Mouse (Mus musculus) liver, embryonic 15.5 days (tissue): ENCODE results near the gene Snx32. TPM values are rescaled to one million over a fixed set of nuclear protein-coding genes. Genes with fewer than 3 reads are reported as not detected.

Experiments
- ATAC-seq: fragments of 200-750 bp; cut with Nextera tagmentation; 2 replicates; pipeline ENCODE4 v1.8.0; 2017; ENCODE audit warnings: moderate number of reproducible peaks, mild to moderate bottlenecking, moderate library complexity; ENCODE audit not compliant: insufficient read depth
- H3K27ac ChIP-seq: fragments of 300-500 bp; sonication (generic); replicated peaks from 2 replicates; pipeline ENCODE4 v1.5.1; 2015; ENCODE audit warnings: mild to moderate bottlenecking, inconsistent platforms
- H3K27me3 ChIP-seq: fragments of 300-500 bp; sonication (generic); 2 replicates; pipeline ENCODE4 v1.6.1; 2015; ENCODE audit warnings: mild to moderate bottlenecking, inconsistent platforms
- H3K36me3 ChIP-seq: fragments of 300-500 bp; sonication (generic); replicated peaks from 2 replicates; pipeline ENCODE4 v1.6.1; 2015; ENCODE audit warnings: moderate library complexity, mild to moderate bottlenecking, inconsistent platforms
- H3K4me1 ChIP-seq: fragments of 300-500 bp; sonication (generic); replicated peaks from 2 replicates; pipeline ENCODE4 v1.6.1; 2015; ENCODE audit warnings: inconsistent platforms
- H3K4me2 ChIP-seq: fragments of 300-500 bp; sonication (generic); 2 replicates; pipeline ENCODE4 v1.6.1; 2015; ENCODE audit warnings: moderate library complexity, mild to moderate bottlenecking, inconsistent platforms
- H3K4me3 ChIP-seq: fragments of 300-500 bp; sonication (generic); replicated peaks from 2 replicates; pipeline ENCODE4 v1.5.1; 2015; ENCODE audit warnings: mild to moderate bottlenecking, inconsistent platforms
- H3K9ac ChIP-seq: fragments of 300-500 bp; sonication (generic); 2 replicates; pipeline ENCODE4 v1.6.1; 2015; ENCODE audit warnings: moderate library complexity, mild to moderate bottlenecking, inconsistent platforms
- H3K9me3 ChIP-seq: fragments of 300-500 bp; sonication (generic); replicated peaks from 2 replicates; pipeline ENCODE4 v1.6.1; 2016; ENCODE audit warnings: inconsistent platforms
- WGBS: fragments of 180-500 bp; shearing (Covaris S2); methylation state at CpG from one replicate; pipeline ENCODE4 v1.1.7; 2015; ENCODE audit warnings: mixed read lengths; ENCODE audit not compliant: insufficient replicate concordance; 5-methylcytosine and 5-hydroxymethylcytosine counted together
- polyA plus RNA-seq: library from polyadenylated mRNA; unstranded; fragments of >200 nt; fragmentation: Nextera tagmentation; extraction: Ambion mirVana; gene quantifications from 2 replicates; pipeline ENCODE4 v1.2.1, GENCODE M21; 2015

Gene Snx32
- polyA plus RNA-seq, 1 experiment from 2014 or later = 7.0 TPM

GRCm38 (mm10) chr19:5477668-5478300 lies 32.6 kb downstream of the Snx32 start:
- Histone ChIP-seq H3K9ac (no peak overlapping the region), H3K27me3 (peaks cover 42% of the 10 kb centered on the region), H3K4me2 (no peak overlapping the region), H3K4me1 (peaks cover 23% of the 10 kb centered on the region), H3K9me3 (no peaks in the 10 kb centered on the region), H3K36me3 (peaks cover 6% of the 10 kb centered on the region; the same call in 1 of the 2 replicates), H3K4me3 (no peak overlapping the region), H3K27ac (no peak overlapping the region)
- WGBS = 72% methylated on average over 18 of the region's 18 CpGs
- no peak for ATAC-seq

GRCm38 (mm10) chr19:5477004-5477667 lies 33.2 kb downstream of the Snx32 start:
- H3K9me3 ChIP-seq = no peaks in the 10 kb centered on the region
- ATAC-seq = no peak
- 66% methylated on average over 10 of the region's 10 CpGs for WGBS
- H3K36me3 ChIP-seq = 0 out of 2 replicates have a peak, but pooled peaks cover 2% of the 10 kb centered on the region
- no peak overlapping the region for H3K9ac ChIP-seq
- H3K27ac ChIP-seq = no peak overlapping the region
- no peak overlapping the region for H3K4me3 ChIP-seq
- peaks cover 23% of the 10 kb centered on the region for H3K4me1 ChIP-seq
- H3K27me3 ChIP-seq = peaks cover 48% of the 10 kb centered on the region
- no peak overlapping the region for H3K4me2 ChIP-seq

GRCm38 (mm10) chr19:5475069-5475714 lies 35.1 kb downstream of the Snx32 start:
- Histone ChIP-seq H3K27me3 (peaks cover 49% of the 10 kb centered on the region), H3K4me1 (peaks cover 23% of the 10 kb centered on the region), H3K9me3 (no peaks in the 10 kb centered on the region), H3K4me3 (peak overlapping the region; percentile 53), H3K27ac (0 out of 2 replicates have a peak overlapping the region, but pooled peaks have one; percentile 24), H3K4me2 (peak overlapping the region; percentile 79), H3K9ac (peak overlapping the region; percentile 37; the same call in 1 of the 2 replicates), H3K36me3 (no peaks in the 10 kb centered on the region)
- 40% methylated on average over 13 of the region's 13 CpGs for WGBS
- 0 out of 2 replicates have a peak, but pooled peaks have one; percentile 11 for ATAC-seq

GRCm38 (mm10) chr19:5474281-5475068 lies 35.9 kb downstream of the Snx32 start:
- H3K27ac ChIP-seq = 0 out of 2 replicates have a peak overlapping the region, but pooled peaks have one; percentile 24
- H3K36me3 ChIP-seq = no peaks in the 10 kb centered on the region
- peaks cover 55% of the 10 kb centered on the region for H3K27me3 ChIP-seq
- 0 out of 2 replicates have a peak, but pooled peaks have one; percentile 8 for ATAC-seq
- H3K4me2 ChIP-seq = peak overlapping the region; percentile 79
- H3K4me3 ChIP-seq = peak overlapping the region; percentile 53
- H3K4me1 ChIP-seq = peaks cover 23% of the 10 kb centered on the region
- 2% methylated on average over 59 of the region's 68 CpGs for WGBS
- H3K9me3 ChIP-seq = no peaks in the 10 kb centered on the region
- H3K9ac ChIP-seq = peak overlapping the region; percentile 37; the same call in 1 of the 2 replicates

GRCm38 (mm10) chr19:5473720-5474119 lies 36.6 kb downstream of the Snx32 start, which contains the start of gene Efemp2:
Gene Efemp2, plus strand, starts transcription at chr19:5473954.
- H3K27ac ChIP-seq = 0 out of 2 replicates have a peak within 1 kb of the TSS, but pooled peaks have one; percentile 24
- peaks cover 61% of the 10 kb centered on the region for H3K27me3 ChIP-seq
- peak within 1 kb of the TSS; percentile 37; the same call in 1 of the 2 replicates for H3K9ac ChIP-seq
- 6% methylated on average over 22 of the region's 22 CpGs for WGBS
- H3K4me2 ChIP-seq = peak within 1 kb of the TSS; percentile 79
- H3K4me1 ChIP-seq = peaks cover 23% of the 10 kb centered on the region
- ATAC-seq = peak; percentile 64; the same call in 1 of the 2 replicates
- H3K36me3 ChIP-seq = no peaks in the 10 kb centered on the region
- peak within 1 kb of the TSS; percentile 53 for H3K4me3 ChIP-seq
- H3K9me3 ChIP-seq = no peaks in the 10 kb centered on the region

GRCm38 (mm10) chr19:5472857-5473256 lies 37.5 kb downstream of the Snx32 start:
- H3K9me3 ChIP-seq = no peaks in the 10 kb centered on the region

GRCm38 (mm10) chr19:5471846-5472245 lies 38.5 kb downstream of the Snx32 start:
- 58% methylated on average over 5 of the region's 5 CpGs for WGBS
- no peak for ATAC-seq
- peaks cover 23% of the 10 kb centered on the region for H3K4me1 ChIP-seq
- H3K9me3 ChIP-seq = no peaks in the 10 kb centered on the region
- no peak overlapping the region for H3K4me2 ChIP-seq
- H3K36me3 ChIP-seq = 0 out of 2 replicates have a peak, but pooled peaks cover 5% of the 10 kb centered on the region
- H3K4me3 ChIP-seq = no peak overlapping the region
- H3K9ac ChIP-seq = no peak overlapping the region
- H3K27ac ChIP-seq = no peak overlapping the region
- peaks cover 60% of the 10 kb centered on the region for H3K27me3 ChIP-seq

More at GRCm38 (mm10) chr19:5472857-5473256, 37.5 kb downstream of the Snx32 start:
- no peak for ATAC-seq
- Histone ChIP-seq H3K9ac (no peak overlapping the region), H3K27ac (no peak overlapping the region), H3K27me3 (peaks cover 63% of the 10 kb centered on the region), H3K4me1 (peaks cover 23% of the 10 kb centered on the region), H3K4me3 (no peak overlapping the region), H3K4me2 (no peak overlapping the region; the same call in 1 of the 2 replicates), H3K36me3 (no peaks in the 10 kb centered on the region)
- WGBS = 58% methylated on average over 3 of the region's 3 CpGs

GRCm38 (mm10) chr19:5468374-5468773 lies 42.0 kb downstream of the Snx32 start, which contains the start of gene Ctsw:
Gene Ctsw, minus strand, starts transcription at chr19:5468507.
- no peak within 1 kb of the TSS for H3K9ac ChIP-seq
- peaks cover 36% of the 10 kb centered on the region for H3K36me3 ChIP-seq
- peaks cover 29% of the 10 kb centered on the region for H3K27me3 ChIP-seq
- H3K9me3 ChIP-seq = no peaks in the 10 kb centered on the region
- H3K4me1 ChIP-seq = peaks cover 5% of the 10 kb centered on the region; the same call in 1 of the 2 replicates
- 28% methylated on average over 5 of the region's 5 CpGs for WGBS
- H3K27ac ChIP-seq = no peak within 1 kb of the TSS
- no peak for ATAC-seq
- H3K4me2 ChIP-seq = no peak within 1 kb of the TSS
- H3K4me3 ChIP-seq = no peak within 1 kb of the TSS

- no peak overlapping the region for H3K9ac ChIP-seq
- H3K9me3 ChIP-seq = no peaks in the 10 kb centered on the region
- H3K27ac ChIP-seq = no peak overlapping the region
- ATAC-seq = no peak
- WGBS = 66% methylated on average over 6 of the region's 6 CpGs
- no peak overlapping the region for H3K4me3 ChIP-seq
- H3K4me1 ChIP-seq = 0 out of 2 replicates have a peak, but pooled peaks cover 3% of the 10 kb centered on the region
- peaks cover 17% of the 10 kb centered on the region; the same call in 1 of the 2 replicates for H3K27me3 ChIP-seq
- H3K4me2 ChIP-seq = no peak overlapping the region
- H3K36me3 ChIP-seq = peaks cover 41% of the 10 kb centered on the region
Measured at GRCm38 (mm10) chr19:5466916-5467500, 43.3 kb downstream of the Snx32 start.

- no peak for ATAC-seq
- Histone ChIP-seq H3K9me3 (no peaks in the 10 kb centered on the region), H3K9ac (no peak overlapping the region), H3K4me3 (no peak overlapping the region), H3K4me1 (peaks cover 16% of the 10 kb centered on the region), H3K36me3 (peaks cover 41% of the 10 kb centered on the region), H3K4me2 (no peak overlapping the region), H3K27me3 (peaks cover 14% of the 10 kb centered on the region; the same call in 1 of the 2 replicates), H3K27ac (no peak overlapping the region)
- WGBS = 77% methylated on average over 8 of the region's 8 CpGs
Measured at GRCm38 (mm10) chr19:5465037-5465436, 45.3 kb downstream of the Snx32 start.
